Mouse (Mus musculus): ENCODE measurements around the gene Kbtbd12. TPM values are rescaled to one million over a fixed set of nuclear protein-coding genes. Genes with fewer than 3 reads are reported as not detected.

Kbtbd12 gene
- polyA plus RNA-seq, 1 experiment from 2014 or later: not detected

- no peak for ATAC-seq (replicated peaks; ENCODE audit: low FRiP score)
- no peak for DNase-seq (ENCODE audit: low spot score)
- Histone ChIP-seq H3K36me3 (ENCODE audit: control insufficient read depth, insufficient read depth, low read length) (no peaks in the 10 kb centered on the region), H3K4me2 (ENCODE audit: low read depth, low read length, severe bottlenecking) (no peak overlapping the region), H3K4me3 (ENCODE audit: low read depth, low read length) (no peak overlapping the region), H3K4me1 (replicated peaks; ENCODE audit: control insufficient read depth, insufficient read depth, low read length) (peaks cover 5% of the 10 kb centered on the region; the same call in 1 of the 2 replicates), H3K9me3 (ENCODE audit: control insufficient read depth, low read length) (no peaks in the 10 kb centered on the region), H3K27ac (ENCODE audit: low read depth, low read length) (no peak overlapping the region), H3K27me3 (ENCODE audit: control insufficient read depth, insufficient read depth, low read length) (no peaks in the 10 kb centered on the region), H3K9ac (ENCODE audit: low read length) (no peak overlapping the region)
- 67% methylated on average over 4 of the region's 4 CpGs for WGBS
Observed at GRCm38 (mm10) chr6:88647564-88648295, 10.0 kb upstream of the Kbtbd12 start.

- no peak overlapping the region for H3K9ac ChIP-seq (ENCODE audit: low read length)
- no peaks in the 10 kb centered on the region for H3K36me3 ChIP-seq (ENCODE audit: control insufficient read depth, insufficient read depth, low read length)
- H3K27me3 ChIP-seq (ENCODE audit: control insufficient read depth, insufficient read depth, low read length): no peaks in the 10 kb centered on the region
- no peak for ATAC-seq (replicated peaks; ENCODE audit: low FRiP score)
- no peak for DNase-seq (ENCODE audit: low spot score)
- peaks cover 5% of the 10 kb centered on the region; the same call in 1 of the 2 replicates for H3K4me1 ChIP-seq (replicated peaks; ENCODE audit: control insufficient read depth, insufficient read depth, low read length)
- no peak overlapping the region for H3K4me3 ChIP-seq (ENCODE audit: low read depth, low read length)
- no peak overlapping the region for H3K4me2 ChIP-seq (ENCODE audit: low read depth, low read length, severe bottlenecking)
- no peak overlapping the region for H3K27ac ChIP-seq (ENCODE audit: low read depth, low read length)
- H3K9me3 ChIP-seq (ENCODE audit: control insufficient read depth, low read length): no peaks in the 10 kb centered on the region
- 79% methylated on average over 4 of the region's 4 CpGs for WGBS
Observed at GRCm38 (mm10) chr6:88644786-88645185, 7.0 kb upstream of the Kbtbd12 start.

GRCm38 (mm10) chr6:88641346-88641920 lies 3.7 kb upstream of the Kbtbd12 start:
- H3K27me3 ChIP-seq (ENCODE audit: control insufficient read depth, insufficient read depth, low read length): no peaks in the 10 kb centered on the region
- no peak overlapping the region for H3K4me2 ChIP-seq (ENCODE audit: low read depth, low read length, severe bottlenecking)
- no peak overlapping the region for H3K4me3 ChIP-seq (ENCODE audit: low read depth, low read length)
- H3K4me1 ChIP-seq (replicated peaks; ENCODE audit: control insufficient read depth, insufficient read depth, low read length): peaks cover 4% of the 10 kb centered on the region; the same call in 1 of the 2 replicates
- 63% methylated on average over 4 of the region's 4 CpGs for WGBS
- H3K9ac ChIP-seq (ENCODE audit: low read length): no peak overlapping the region
- no peaks in the 10 kb centered on the region for H3K36me3 ChIP-seq (ENCODE audit: control insufficient read depth, insufficient read depth, low read length)
- no peak for ATAC-seq (replicated peaks; ENCODE audit: low FRiP score)
- H3K9me3 ChIP-seq (ENCODE audit: control insufficient read depth, low read length): peaks cover 3% of the 10 kb centered on the region; the same call in 1 of the 2 replicates
- no peak for DNase-seq (ENCODE audit: low spot score)
- no peak overlapping the region for H3K27ac ChIP-seq (ENCODE audit: low read depth, low read length)

GRCm38 (mm10) chr6:88640331-88640730 lies 2.6 kb upstream of the Kbtbd12 start:
- 10% methylated on average over 3 of the region's 3 CpGs for WGBS
- Histone ChIP-seq H3K27me3 (ENCODE audit: control insufficient read depth, insufficient read depth, low read length) (no peaks in the 10 kb centered on the region), H3K27ac (ENCODE audit: low read depth, low read length) (peak overlapping the region; percentile 2; the same call in 1 of the 2 replicates), H3K9ac (ENCODE audit: low read length) (no peak overlapping the region), H3K4me3 (ENCODE audit: low read depth, low read length) (no peak overlapping the region), H3K36me3 (ENCODE audit: control insufficient read depth, insufficient read depth, low read length) (no peaks in the 10 kb centered on the region), H3K9me3 (ENCODE audit: control insufficient read depth, low read length) (peaks cover 3% of the 10 kb centered on the region; the same call in 1 of the 2 replicates), H3K4me1 (replicated peaks; ENCODE audit: control insufficient read depth, insufficient read depth, low read length) (peaks cover 4% of the 10 kb centered on the region; the same call in 1 of the 2 replicates), H3K4me2 (ENCODE audit: low read depth, low read length, severe bottlenecking) (peak overlapping the region; percentile 13; the same call in 1 of the 2 replicates)
- ATAC-seq (replicated peaks; ENCODE audit: low FRiP score): no peak
- no peak for DNase-seq (ENCODE audit: low spot score)

- Histone ChIP-seq H3K4me1 (replicated peaks; ENCODE audit: control insufficient read depth, insufficient read depth, low read length) (peaks cover 4% of the 10 kb centered on the region; the same call in 1 of the 2 replicates), H3K9me3 (ENCODE audit: control insufficient read depth, low read length) (peaks cover 3% of the 10 kb centered on the region; the same call in 1 of the 2 replicates), H3K4me2 (ENCODE audit: low read depth, low read length, severe bottlenecking) (peak overlapping the region; percentile 13; the same call in 1 of the 2 replicates), H3K4me3 (ENCODE audit: low read depth, low read length) (no peak overlapping the region), H3K9ac (ENCODE audit: low read length) (no peak overlapping the region), H3K27me3 (ENCODE audit: control insufficient read depth, insufficient read depth, low read length) (no peaks in the 10 kb centered on the region), H3K27ac (ENCODE audit: low read depth, low read length) (peak overlapping the region; percentile 2; the same call in 1 of the 2 replicates), H3K36me3 (ENCODE audit: control insufficient read depth, insufficient read depth, low read length) (no peaks in the 10 kb centered on the region)
- ATAC-seq (replicated peaks; ENCODE audit: low FRiP score) (peak; percentile 63), DNase-seq (ENCODE audit: low spot score) (peak; percentile 82)
- WGBS: 0% methylated on average over 9 of the region's 9 CpGs
Observed at GRCm38 (mm10) chr6:88639921-88640320, 2.2 kb upstream of the Kbtbd12 start.

GRCm38 (mm10) chr6:88639372-88639920 lies 1.7 kb upstream of the Kbtbd12 start:
- peaks cover 4% of the 10 kb centered on the region; the same call in 1 of the 2 replicates for H3K4me1 ChIP-seq (replicated peaks; ENCODE audit: control insufficient read depth, insufficient read depth, low read length)
- no peak for DNase-seq (ENCODE audit: low spot score)
- H3K36me3 ChIP-seq (ENCODE audit: control insufficient read depth, insufficient read depth, low read length): no peaks in the 10 kb centered on the region
- H3K27me3 ChIP-seq (ENCODE audit: control insufficient read depth, insufficient read depth, low read length): no peaks in the 10 kb centered on the region
- no peak overlapping the region for H3K4me2 ChIP-seq (ENCODE audit: low read depth, low read length, severe bottlenecking)
- no peak overlapping the region for H3K9ac ChIP-seq (ENCODE audit: low read length)
- peaks cover 3% of the 10 kb centered on the region; the same call in 1 of the 2 replicates for H3K9me3 ChIP-seq (ENCODE audit: control insufficient read depth, low read length)
- H3K27ac ChIP-seq (ENCODE audit: low read depth, low read length): no peak overlapping the region
- WGBS: 12% methylated on average over 6 of the region's 6 CpGs
- ATAC-seq (replicated peaks; ENCODE audit: low FRiP score): no peak
- H3K4me3 ChIP-seq (ENCODE audit: low read depth, low read length): no peak overlapping the region

GRCm38 (mm10) chr6:88638917-88639316 lies 1.2 kb upstream of the Kbtbd12 start:
- no peak overlapping the region for H3K4me2 ChIP-seq (ENCODE audit: low read depth, low read length, severe bottlenecking)
- 17% methylated on average over 1 of the region's 1 CpGs for WGBS
- peaks cover 4% of the 10 kb centered on the region; the same call in 1 of the 2 replicates for H3K4me1 ChIP-seq (replicated peaks; ENCODE audit: control insufficient read depth, insufficient read depth, low read length)
- no peak for DNase-seq (ENCODE audit: low spot score)
- H3K27me3 ChIP-seq (ENCODE audit: control insufficient read depth, insufficient read depth, low read length): no peaks in the 10 kb centered on the region
- peaks cover 3% of the 10 kb centered on the region; the same call in 1 of the 2 replicates for H3K9me3 ChIP-seq (ENCODE audit: control insufficient read depth, low read length)
- ATAC-seq (replicated peaks; ENCODE audit: low FRiP score): no peak
- no peak overlapping the region for H3K27ac ChIP-seq (ENCODE audit: low read depth, low read length)
- no peak overlapping the region for H3K4me3 ChIP-seq (ENCODE audit: low read depth, low read length)
- no peaks in the 10 kb centered on the region for H3K36me3 ChIP-seq (ENCODE audit: control insufficient read depth, insufficient read depth, low read length)
- H3K9ac ChIP-seq (ENCODE audit: low read length): no peak overlapping the region

- H3K27ac ChIP-seq (ENCODE audit: low read depth, low read length): no peak overlapping the region
- H3K27me3 ChIP-seq (ENCODE audit: control insufficient read depth, insufficient read depth, low read length): no peaks in the 10 kb centered on the region
- no peak overlapping the region for H3K4me2 ChIP-seq (ENCODE audit: low read depth, low read length, severe bottlenecking)
- no peak overlapping the region for H3K4me3 ChIP-seq (ENCODE audit: low read depth, low read length)
- peaks cover 4% of the 10 kb centered on the region; the same call in 1 of the 2 replicates for H3K4me1 ChIP-seq (replicated peaks; ENCODE audit: control insufficient read depth, insufficient read depth, low read length)
- DNase-seq (ENCODE audit: low spot score) (no peak), ATAC-seq (replicated peaks; ENCODE audit: low FRiP score) (no peak)
- H3K9me3 ChIP-seq (ENCODE audit: control insufficient read depth, low read length): peaks cover 3% of the 10 kb centered on the region; the same call in 1 of the 2 replicates
- H3K36me3 ChIP-seq (ENCODE audit: control insufficient read depth, insufficient read depth, low read length): no peaks in the 10 kb centered on the region
- 91% methylated on average over 6 of the region's 6 CpGs for WGBS
- no peak overlapping the region for H3K9ac ChIP-seq (ENCODE audit: low read length)
Observed at GRCm38 (mm10) chr6:88635881-88636754, 1.6 kb downstream of the Kbtbd12 start.
